Mouse (Mus musculus): ENCODE measurements around the gene Rsu1. TPM values are rescaled to one million over a fixed set of nuclear protein-coding genes. Genes with fewer than 3 reads are reported as not detected.

Rsu1 gene
- polyA plus RNA-seq, 1 experiment from 2014 or later, result 58.7 TPM

DNA sequence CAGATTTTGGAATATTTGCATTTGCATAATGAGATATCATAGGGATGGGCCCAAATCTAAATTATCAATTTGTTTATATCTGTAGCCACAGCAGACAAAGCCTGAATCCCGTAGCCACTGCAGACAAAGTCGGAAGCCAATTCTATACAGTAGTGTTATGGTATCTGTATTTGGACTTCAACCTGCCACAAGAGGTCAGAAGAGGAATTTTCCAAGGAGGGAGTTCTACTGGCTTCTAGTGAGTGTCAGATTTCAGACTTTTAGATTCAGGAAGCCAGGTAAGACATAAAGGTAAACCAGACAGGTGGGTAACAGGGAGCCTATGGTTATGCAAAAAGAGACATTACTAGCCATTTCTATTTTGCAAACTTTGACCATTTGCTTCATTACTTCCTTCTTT lies 64.4 kb downstream of the Rsu1 start:
- Histone ChIP-seq H3K4me3 (replicated peaks; ENCODE audit: low read depth, low read length) (no peak overlapping the region), H3K9me3 (ENCODE audit: control insufficient read depth, low read length) (no peaks in the 10 kb centered on the region), H3K36me3 (ENCODE audit: control insufficient read depth, insufficient read depth, low read length) (no peaks in the 10 kb centered on the region), H3K4me1 (ENCODE audit: control insufficient read depth, insufficient read depth, low read length) (no peaks in the 10 kb centered on the region), H3K27ac (replicated peaks; ENCODE audit: low read depth, low read length) (no peak overlapping the region), H3K9ac (replicated peaks; ENCODE audit: low read length) (no peak overlapping the region), H3K4me2 (ENCODE audit: low read length) (no peak overlapping the region), H3K27me3 (ENCODE audit: control insufficient read depth, insufficient read depth, low read length) (no peaks in the 10 kb centered on the region)
- ATAC-seq (ENCODE audit: low FRiP score, low TSS enrichment) (no peak), DNase-seq (no peak)
- WGBS, result 92% methylated on average over 2 of the region's 2 CpGs

DNA sequence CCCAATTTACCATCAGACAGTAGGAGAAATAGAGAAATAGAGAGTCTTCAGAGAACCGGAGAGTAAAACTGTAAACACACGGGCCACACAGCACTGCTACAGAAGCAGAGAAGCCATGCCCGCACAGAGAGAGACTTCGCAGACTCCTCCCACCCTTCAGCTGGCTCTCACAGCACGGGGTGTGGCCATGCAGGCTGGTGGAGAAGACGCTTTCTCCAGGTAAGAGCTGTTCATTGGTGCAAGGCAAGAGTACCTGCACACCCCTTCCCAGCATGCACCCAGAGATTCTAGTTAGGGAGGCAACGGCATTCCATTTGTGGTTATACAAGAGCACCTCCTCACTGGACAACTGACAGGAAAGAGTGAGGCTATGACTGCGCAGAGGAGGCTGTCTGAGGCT lies 64.8 kb downstream of the Rsu1 start:
- 69% methylated on average over 8 of the region's 8 CpGs for WGBS
- ATAC-seq (ENCODE audit: low FRiP score, low TSS enrichment) (no peak), DNase-seq (no peak)
- H3K36me3 ChIP-seq (ENCODE audit: control insufficient read depth, insufficient read depth, low read length), result no peaks in the 10 kb centered on the region
- H3K4me1 ChIP-seq (ENCODE audit: control insufficient read depth, insufficient read depth, low read length), result no peaks in the 10 kb centered on the region
- H3K27me3 ChIP-seq (ENCODE audit: control insufficient read depth, insufficient read depth, low read length), result no peaks in the 10 kb centered on the region
- H3K4me2 ChIP-seq (ENCODE audit: low read length), result no peak overlapping the region
- no peak overlapping the region for H3K9ac ChIP-seq (replicated peaks; ENCODE audit: low read length)
- no peaks in the 10 kb centered on the region for H3K9me3 ChIP-seq (ENCODE audit: control insufficient read depth, low read length)
- no peak overlapping the region for H3K4me3 ChIP-seq (replicated peaks; ENCODE audit: low read depth, low read length)
- H3K27ac ChIP-seq (replicated peaks; ENCODE audit: low read depth, low read length), result no peak overlapping the region

DNA sequence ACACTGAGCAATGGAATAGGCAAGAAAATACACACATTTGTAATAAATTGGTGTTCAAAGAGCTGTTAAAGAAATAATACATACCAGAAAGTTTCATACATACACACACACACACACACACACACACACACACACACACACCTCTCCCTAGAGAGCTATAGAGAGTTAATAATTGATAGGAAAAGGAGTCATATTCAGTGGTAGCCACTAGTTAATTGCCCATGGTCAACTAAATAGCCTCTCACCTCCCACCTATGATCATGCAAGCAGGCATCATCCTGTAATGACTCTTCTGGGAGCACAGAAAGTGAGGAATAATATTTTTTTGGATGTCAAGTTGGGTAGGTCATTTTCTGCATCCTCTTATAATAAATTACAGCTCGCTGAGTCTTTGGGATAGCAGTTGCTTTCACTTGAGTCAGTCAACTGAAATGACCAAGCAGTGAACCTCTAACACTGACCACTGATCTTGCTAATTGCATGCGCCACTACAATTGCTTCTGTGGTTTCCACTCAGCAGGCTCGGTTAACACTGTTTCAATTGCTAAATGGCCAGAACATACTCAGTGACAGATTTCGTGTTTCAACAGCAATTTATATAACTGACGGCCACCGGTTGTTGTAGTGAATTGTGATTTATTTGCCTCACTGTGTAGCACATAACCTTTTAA lies 68.3 kb downstream of the Rsu1 start:
- ATAC-seq (ENCODE audit: low FRiP score, low TSS enrichment) (no peak), DNase-seq (no peak)
- Histone ChIP-seq H3K4me2 (ENCODE audit: low read length) (no peak overlapping the region), H3K9ac (replicated peaks; ENCODE audit: low read length) (no peak overlapping the region), H3K36me3 (ENCODE audit: control insufficient read depth, insufficient read depth, low read length) (no peaks in the 10 kb centered on the region), H3K27me3 (ENCODE audit: control insufficient read depth, insufficient read depth, low read length) (no peaks in the 10 kb centered on the region), H3K4me1 (ENCODE audit: control insufficient read depth, insufficient read depth, low read length) (no peaks in the 10 kb centered on the region), H3K27ac (replicated peaks; ENCODE audit: low read depth, low read length) (no peak overlapping the region), H3K4me3 (replicated peaks; ENCODE audit: low read depth, low read length) (no peak overlapping the region), H3K9me3 (ENCODE audit: control insufficient read depth, low read length) (no peaks in the 10 kb centered on the region)
- 73% methylated on average over 6 of the region's 6 CpGs for WGBS

GRCm38 (mm10) chr2:13199713-13200112 lies 71.5 kb downstream of the Rsu1 start:
- H3K4me3 ChIP-seq (replicated peaks; ENCODE audit: low read depth, low read length), result no peak overlapping the region
- no peaks in the 10 kb centered on the region for H3K9me3 ChIP-seq (ENCODE audit: control insufficient read depth, low read length)
- no peaks in the 10 kb centered on the region for H3K4me1 ChIP-seq (ENCODE audit: control insufficient read depth, insufficient read depth, low read length)
- no peak for ATAC-seq (ENCODE audit: low FRiP score, low TSS enrichment)
- H3K27ac ChIP-seq (replicated peaks; ENCODE audit: low read depth, low read length), result no peak overlapping the region
- no peak overlapping the region for H3K4me2 ChIP-seq (ENCODE audit: low read length)
- H3K36me3 ChIP-seq (ENCODE audit: control insufficient read depth, insufficient read depth, low read length), result no peaks in the 10 kb centered on the region
- H3K9ac ChIP-seq (replicated peaks; ENCODE audit: low read length), result no peak overlapping the region
- H3K27me3 ChIP-seq (ENCODE audit: control insufficient read depth, insufficient read depth, low read length), result no peaks in the 10 kb centered on the region
- DNase-seq, result no peak
- WGBS, result 85% methylated on average over 7 of the region's 7 CpGs

DNA sequence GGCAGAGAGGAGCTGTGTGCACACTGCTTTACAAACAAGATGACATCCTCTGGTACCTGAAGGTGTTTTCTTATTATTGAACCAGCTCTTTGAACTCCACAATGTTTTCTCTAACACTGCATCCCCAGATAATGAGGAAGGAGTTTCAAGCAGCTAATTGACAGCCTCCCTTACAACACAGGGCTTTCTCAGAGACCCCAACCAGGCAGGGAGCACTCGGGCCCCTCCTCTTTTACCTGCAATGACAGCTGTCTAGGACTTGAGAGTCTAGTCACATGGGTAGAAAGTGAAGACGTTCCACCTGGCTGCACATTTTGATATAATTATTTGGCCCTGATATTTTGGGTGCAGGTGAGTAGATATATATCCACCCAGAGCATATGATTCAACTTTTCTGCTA lies 72.2 kb downstream of the Rsu1 start:
- DNase-seq (no peak), ATAC-seq (ENCODE audit: low FRiP score, low TSS enrichment) (no peak)
- no peaks in the 10 kb centered on the region for H3K9me3 ChIP-seq (ENCODE audit: control insufficient read depth, low read length)
- H3K9ac ChIP-seq (replicated peaks; ENCODE audit: low read length), result no peak overlapping the region
- no peak overlapping the region for H3K27ac ChIP-seq (replicated peaks; ENCODE audit: low read depth, low read length)
- H3K4me1 ChIP-seq (ENCODE audit: control insufficient read depth, insufficient read depth, low read length), result no peaks in the 10 kb centered on the region
- WGBS, result 78% methylated on average over 2 of the region's 2 CpGs
- H3K4me3 ChIP-seq (replicated peaks; ENCODE audit: low read depth, low read length), result no peak overlapping the region
- H3K4me2 ChIP-seq (ENCODE audit: low read length), result no peak overlapping the region
- H3K36me3 ChIP-seq (ENCODE audit: control insufficient read depth, insufficient read depth, low read length), result no peaks in the 10 kb centered on the region
- H3K27me3 ChIP-seq (ENCODE audit: control insufficient read depth, insufficient read depth, low read length), result no peaks in the 10 kb centered on the region

DNA sequence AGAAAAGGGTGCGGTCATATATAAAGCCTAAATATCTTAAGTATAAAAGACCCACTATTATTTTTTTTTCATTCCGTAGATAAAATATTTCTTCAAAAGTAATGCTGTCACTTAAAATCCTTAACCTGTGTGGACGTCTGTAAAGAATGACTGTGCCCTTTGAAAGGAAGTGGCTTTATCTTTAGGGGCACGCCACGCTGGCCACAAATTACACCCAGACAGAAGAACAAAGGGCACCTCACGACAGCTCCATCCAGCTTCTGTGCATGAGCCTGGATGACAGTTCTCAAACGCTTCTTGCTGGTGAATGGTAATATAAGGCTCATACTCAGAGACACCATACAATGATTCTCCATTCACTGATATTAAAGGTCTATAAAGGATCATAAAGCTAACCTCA lies 75.7 kb downstream of the Rsu1 start:
- no peak overlapping the region for H3K27ac ChIP-seq (replicated peaks; ENCODE audit: low read depth, low read length)
- 51% methylated on average over 7 of the region's 7 CpGs for WGBS

GRCm38 (mm10) chr2:13192157-13192556 lies 79.1 kb downstream of the Rsu1 start:
- 78% methylated on average over 1 of the region's 1 CpGs for WGBS
- H3K4me3 ChIP-seq (replicated peaks; ENCODE audit: low read depth, low read length), result no peak overlapping the region

More for the DNA sequence above, 75.7 kb downstream of the Rsu1 start:
- Histone ChIP-seq H3K4me3 (replicated peaks; ENCODE audit: low read depth, low read length) (no peak overlapping the region), H3K9me3 (ENCODE audit: control insufficient read depth, low read length) (no peaks in the 10 kb centered on the region), H3K9ac (replicated peaks; ENCODE audit: low read length) (no peak overlapping the region), H3K4me2 (ENCODE audit: low read length) (no peak overlapping the region), H3K36me3 (ENCODE audit: control insufficient read depth, insufficient read depth, low read length) (no peaks in the 10 kb centered on the region), H3K27me3 (ENCODE audit: control insufficient read depth, insufficient read depth, low read length) (no peaks in the 10 kb centered on the region), H3K4me1 (ENCODE audit: control insufficient read depth, insufficient read depth, low read length) (no peaks in the 10 kb centered on the region)
- no peak for DNase-seq
- ATAC-seq (ENCODE audit: low FRiP score, low TSS enrichment), result no peak

GRCm38 (mm10) chr2:13190767-13191166 lies 80.4 kb downstream of the Rsu1 start:
- H3K4me1 ChIP-seq (ENCODE audit: control insufficient read depth, insufficient read depth, low read length), result no peaks in the 10 kb centered on the region
- WGBS, result 95% methylated on average over 4 of the region's 4 CpGs
- H3K9ac ChIP-seq (replicated peaks; ENCODE audit: low read length), result no peak overlapping the region
- ATAC-seq (ENCODE audit: low FRiP score, low TSS enrichment) (no peak), DNase-seq (no peak)
- no peaks in the 10 kb centered on the region for H3K36me3 ChIP-seq (ENCODE audit: control insufficient read depth, insufficient read depth, low read length)
- H3K27ac ChIP-seq (replicated peaks; ENCODE audit: low read depth, low read length), result no peak overlapping the region
- no peaks in the 10 kb centered on the region for H3K27me3 ChIP-seq (ENCODE audit: control insufficient read depth, insufficient read depth, low read length)
- no peak overlapping the region for H3K4me3 ChIP-seq (replicated peaks; ENCODE audit: low read depth, low read length)
- H3K4me2 ChIP-seq (ENCODE audit: low read length), result no peak overlapping the region
- no peaks in the 10 kb centered on the region for H3K9me3 ChIP-seq (ENCODE audit: control insufficient read depth, low read length)

More at GRCm38 (mm10) chr2:13192157-13192556, 79.1 kb downstream of the Rsu1 start:
- H3K27ac ChIP-seq (replicated peaks; ENCODE audit: low read depth, low read length), result no peak overlapping the region
- ATAC-seq (ENCODE audit: low FRiP score, low TSS enrichment) (no peak), DNase-seq (no peak)
- H3K4me2 ChIP-seq (ENCODE audit: low read length), result no peak overlapping the region
- H3K9me3 ChIP-seq (ENCODE audit: control insufficient read depth, low read length), result no peaks in the 10 kb centered on the region
- H3K36me3 ChIP-seq (ENCODE audit: control insufficient read depth, insufficient read depth, low read length), result no peaks in the 10 kb centered on the region
- H3K27me3 ChIP-seq (ENCODE audit: control insufficient read depth, insufficient read depth, low read length), result no peaks in the 10 kb centered on the region
- H3K4me1 ChIP-seq (ENCODE audit: control insufficient read depth, insufficient read depth, low read length), result no peaks in the 10 kb centered on the region
- H3K9ac ChIP-seq (replicated peaks; ENCODE audit: low read length), result no peak overlapping the region

DNA sequence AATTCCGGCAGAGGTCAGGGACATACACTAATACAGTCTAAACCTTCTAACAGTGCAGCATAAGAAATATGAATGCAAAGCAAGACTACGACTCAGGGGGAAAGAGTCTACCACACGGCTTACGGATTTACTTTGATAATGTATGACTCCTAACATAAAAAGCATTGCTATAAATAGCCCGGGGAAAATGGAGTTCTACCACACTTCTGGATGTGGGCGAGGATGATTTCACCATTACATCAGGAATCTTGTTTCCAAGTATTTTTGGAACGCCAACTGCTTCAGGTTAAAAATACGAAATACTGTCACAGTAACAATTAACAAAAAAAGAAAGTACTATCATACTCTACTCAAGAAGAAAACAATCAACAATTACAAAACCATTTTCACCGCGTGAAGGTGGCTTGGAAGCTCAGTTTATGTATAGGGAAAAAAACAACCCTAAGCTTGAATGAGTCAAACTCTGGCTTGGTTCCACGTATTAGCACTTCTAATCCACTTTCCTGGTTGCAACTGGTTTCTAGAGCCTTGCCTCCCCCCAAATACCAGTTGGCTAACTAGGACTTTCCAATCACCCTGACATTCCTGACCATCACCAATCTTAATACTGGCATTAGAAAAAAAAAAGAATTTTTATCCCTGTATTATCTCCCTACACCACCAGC lies 82.3 kb downstream of the Rsu1 start:
- Histone ChIP-seq H3K4me2 (ENCODE audit: low read length) (no peak overlapping the region), H3K9me3 (ENCODE audit: control insufficient read depth, low read length) (no peaks in the 10 kb centered on the region), H3K4me3 (replicated peaks; ENCODE audit: low read depth, low read length) (no peak overlapping the region), H3K27me3 (ENCODE audit: control insufficient read depth, insufficient read depth, low read length) (no peaks in the 10 kb centered on the region), H3K4me1 (ENCODE audit: control insufficient read depth, insufficient read depth, low read length) (no peaks in the 10 kb centered on the region), H3K9ac (replicated peaks; ENCODE audit: low read length) (no peak overlapping the region), H3K36me3 (ENCODE audit: control insufficient read depth, insufficient read depth, low read length) (no peaks in the 10 kb centered on the region), H3K27ac (replicated peaks; ENCODE audit: low read depth, low read length) (no peak overlapping the region)
- no peak for ATAC-seq (ENCODE audit: low FRiP score, low TSS enrichment)
- 95% methylated on average over 11 of the region's 11 CpGs for WGBS
- DNase-seq, result no peak

All from midbrain, embryonic 14.5 days (tissue).